Mouse (Mus musculus) stomach, embryonic 15.5 days (tissue): ENCODE measurements around the gene Lbhd1. TPM values are rescaled to one million over a fixed set of nuclear protein-coding genes. Genes with fewer than 3 reads are reported as not detected.

Experiments
- ATAC-seq: fragments of 200-750 bp; cut with Nextera tagmentation; 2 replicates; pipeline ENCODE4 v1.8.0; 2017; ENCODE audit warnings: low read depth, moderate number of reproducible peaks, moderate TSS enrichment; ENCODE audit not compliant: insufficient read depth, low FRiP score
- H3K27ac ChIP-seq: fragments of 300-500 bp; sonication (generic); 2 replicates; pipeline ENCODE4 v1.5.1; 2015; ENCODE audit warnings: mild to moderate bottlenecking, inconsistent platforms
- H3K27me3 ChIP-seq: fragments of 300-500 bp; sonication (generic); replicated peaks from 2 replicates; pipeline ENCODE4 v1.6.1; 2015; ENCODE audit warnings: inconsistent platforms
- H3K36me3 ChIP-seq: fragments of 300-500 bp; sonication (generic); 2 replicates; pipeline ENCODE4 v1.6.1; 2015; ENCODE audit warnings: inconsistent platforms
- H3K4me1 ChIP-seq: fragments of 300-500 bp; sonication (generic); 2 replicates; pipeline ENCODE4 v1.6.1; 2015; ENCODE audit warnings: inconsistent platforms
- H3K4me2 ChIP-seq: fragments of 300-500 bp; sonication (generic); 2 replicates; pipeline ENCODE4 v1.6.1; 2015; ENCODE audit warnings: mild to moderate bottlenecking, inconsistent platforms
- H3K4me3 ChIP-seq: fragments of 300-500 bp; sonication (generic); replicated peaks from 2 replicates; pipeline ENCODE4 v1.5.1; 2015; ENCODE audit warnings: inconsistent platforms
- H3K9ac ChIP-seq: fragments of 300-500 bp; sonication (generic); 2 replicates; pipeline ENCODE4 v1.6.1; 2015; ENCODE audit warnings: inconsistent platforms
- H3K9me3 ChIP-seq: fragments of 300-500 bp; sonication (generic); 2 replicates; pipeline ENCODE4 v1.6.1; 2016; ENCODE audit warnings: inconsistent platforms
- WGBS: fragments of 180-500 bp; shearing (Covaris S2); methylation state at CpG from one replicate; pipeline ENCODE4 v1.1.7; 2015; 5-methylcytosine and 5-hydroxymethylcytosine counted together
- polyA plus RNA-seq: library from polyadenylated mRNA; unstranded; fragments of >200 nt; fragmentation: Nextera tagmentation; extraction: Ambion mirVana; gene quantifications from 2 replicates; pipeline ENCODE4 v1.2.1, GENCODE M21; 2015

Gene Lbhd1
- polyA plus RNA-seq, 1 experiment from 2014 or later = 69.9 TPM

- peak overlapping the region; percentile 79; the same call in 1 of the 2 replicates for H3K4me3 ChIP-seq
Measured at GRCm38 (mm10) chr19:8921741-8922140, 38.2 kb downstream of the Lbhd1 start.

GRCm38 (mm10) chr19:8926766-8927165, 43.2 kb downstream of the Lbhd1 start:
- Histone ChIP-seq H3K4me3 (no peak overlapping the region), H3K36me3 (0 out of 2 replicates have a peak, but pooled peaks cover 6% of the 10 kb centered on the region), H3K27ac (no peak overlapping the region), H3K4me1 (peaks cover 23% of the 10 kb centered on the region), H3K4me2 (no peak overlapping the region), H3K9me3 (no peaks in the 10 kb centered on the region), H3K9ac (no peak overlapping the region), H3K27me3 (no peaks in the 10 kb centered on the region)
- 82% methylated on average over 2 of the region's 2 CpGs for WGBS
- no peak for ATAC-seq

More at GRCm38 (mm10) chr19:8921741-8922140, 38.2 kb downstream of the Lbhd1 start:
- Histone ChIP-seq H3K9ac (no peak overlapping the region), H3K27me3 (no peaks in the 10 kb centered on the region), H3K4me2 (peak overlapping the region; percentile 65), H3K9me3 (no peaks in the 10 kb centered on the region), H3K36me3 (peaks cover 9% of the 10 kb centered on the region; the same call in 1 of the 2 replicates), H3K4me1 (peaks cover 12% of the 10 kb centered on the region; the same call in 1 of the 2 replicates), H3K27ac (no peak overlapping the region)
- WGBS = 75% methylated on average over 9 of the region's 9 CpGs
- ATAC-seq = no peak

GRCm38 (mm10) chr19:8927891-8928525, 44.5 kb downstream of the Lbhd1 start:
- Histone ChIP-seq H3K9me3 (no peaks in the 10 kb centered on the region), H3K9ac (no peak overlapping the region), H3K36me3 (0 out of 2 replicates have a peak, but pooled peaks cover 7% of the 10 kb centered on the region), H3K4me2 (no peak overlapping the region), H3K27me3 (no peaks in the 10 kb centered on the region), H3K4me3 (no peak overlapping the region), H3K27ac (no peak overlapping the region), H3K4me1 (peaks cover 22% of the 10 kb centered on the region)
- WGBS = 79% methylated on average over 12 of the region's 12 CpGs
- no peak for ATAC-seq

- Histone ChIP-seq H3K27me3 (no peaks in the 10 kb centered on the region), H3K36me3 (peaks cover 14% of the 10 kb centered on the region), H3K4me3 (peak overlapping the region; percentile 75), H3K9me3 (no peaks in the 10 kb centered on the region), H3K27ac (peak overlapping the region; percentile 90; the same call in 1 of the 2 replicates), H3K9ac (no peak overlapping the region), H3K4me1 (peaks cover 22% of the 10 kb centered on the region), H3K4me2 (peak overlapping the region; percentile 73)
- no peak for ATAC-seq
- WGBS = 27% methylated on average over 16 of the region's 16 CpGs
Measured at GRCm38 (mm10) chr19:8928689-8929223, 45.2 kb downstream of the Lbhd1 start.

DNA sequence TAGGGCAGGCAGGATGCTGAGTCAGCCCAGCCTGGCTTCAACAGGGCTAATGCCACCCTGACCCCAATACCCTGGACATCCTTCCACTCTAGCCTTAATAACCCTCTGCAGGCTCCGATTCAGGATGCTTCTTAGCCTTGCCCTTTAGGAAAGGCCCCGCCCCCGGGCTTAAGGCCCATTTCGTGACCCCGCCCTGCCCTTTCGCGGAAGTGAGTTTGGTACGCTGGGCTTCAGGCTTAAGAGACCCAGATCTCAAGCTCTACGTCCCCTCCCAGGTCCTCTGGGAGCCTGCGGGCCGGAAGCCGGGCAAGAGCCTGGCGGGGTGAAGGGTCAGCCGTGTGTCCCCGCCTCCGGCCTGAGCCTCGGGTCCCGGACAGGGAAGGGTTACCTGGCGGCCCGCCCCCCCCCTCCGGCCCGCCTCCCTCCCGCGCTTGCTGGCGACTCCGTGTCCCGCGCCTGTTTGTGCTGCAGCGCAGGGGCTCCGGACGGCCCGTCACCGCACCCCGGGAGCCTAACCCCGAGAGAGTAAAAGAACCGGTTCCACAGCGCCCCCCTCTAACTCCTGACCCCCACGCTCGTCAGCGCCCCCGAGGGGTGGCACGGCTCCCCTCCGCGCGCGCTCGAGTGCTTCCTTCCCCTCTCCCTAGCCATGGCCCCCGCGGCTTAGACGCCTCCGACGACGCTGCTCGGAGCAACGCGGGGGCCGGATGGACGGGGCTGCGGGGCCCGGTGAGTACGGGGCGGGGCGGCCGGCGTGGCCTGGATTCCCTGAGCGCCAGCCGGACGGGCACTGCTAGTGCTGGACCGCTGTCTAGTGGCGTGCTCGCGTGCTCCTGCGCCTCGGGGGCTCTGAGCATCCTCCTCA, 45.9 kb downstream of the Lbhd1 start, which contains the start of the genes Rom1 and Eml3:
TSS of gene Rom1 (minus strand) at position 133 of the 865 bp plus-strand sequence.
TSS of gene Eml3 (plus strand) at position 329 of the 865 bp plus-strand sequence.
- Histone ChIP-seq H3K4me1 (peaks cover 22% of the 10 kb centered on the region), H3K9me3 (no peaks in the 10 kb centered on the region), H3K4me2 (peak within 1 kb of the TSS; percentile 73), H3K9ac (peak within 1 kb of the TSS; percentile 54), H3K27ac (peak within 1 kb of the TSS; percentile 90), H3K36me3 (peaks cover 20% of the 10 kb centered on the region), H3K27me3 (no peaks in the 10 kb centered on the region), H3K4me3 (peak within 1 kb of the TSS; percentile 75)
- 0% methylated on average over 69 of the region's 74 CpGs for WGBS
- peak; percentile 76 for ATAC-seq

GRCm38 (mm10) chr19:8930117-8930516, 46.6 kb downstream of the Lbhd1 start:
- peak overlapping the region; percentile 75 for H3K4me3 ChIP-seq
- peaks cover 25% of the 10 kb centered on the region for H3K36me3 ChIP-seq
- ATAC-seq = peak; percentile 6; the same call in 1 of the 2 replicates
- H3K4me1 ChIP-seq = peaks cover 22% of the 10 kb centered on the region
- H3K27me3 ChIP-seq = no peaks in the 10 kb centered on the region
- no peaks in the 10 kb centered on the region for H3K9me3 ChIP-seq
- 6% methylated on average over 11 of the region's 11 CpGs for WGBS
- H3K9ac ChIP-seq = peak overlapping the region; percentile 54
- peak overlapping the region; percentile 90 for H3K27ac ChIP-seq
- peak overlapping the region; percentile 73 for H3K4me2 ChIP-seq

GRCm38 (mm10) chr19:8930771-8931170, 47.2 kb downstream of the Lbhd1 start:
- peaks cover 22% of the 10 kb centered on the region for H3K4me1 ChIP-seq
- WGBS = 84% methylated on average over 7 of the region's 7 CpGs
- H3K9ac ChIP-seq = peak overlapping the region; percentile 54; the same call in 1 of the 2 replicates
- no peaks in the 10 kb centered on the region for H3K27me3 ChIP-seq
- no peak overlapping the region for H3K27ac ChIP-seq
- peaks cover 22% of the 10 kb centered on the region for H3K36me3 ChIP-seq
- H3K4me2 ChIP-seq = peak overlapping the region; percentile 73
- H3K4me3 ChIP-seq = peak overlapping the region; percentile 75
- H3K9me3 ChIP-seq = no peaks in the 10 kb centered on the region
- ATAC-seq = no peak

GRCm38 (mm10) chr19:8936736-8937135, 53.2 kb downstream of the Lbhd1 start:
- no peak for ATAC-seq
- Histone ChIP-seq H3K27me3 (no peaks in the 10 kb centered on the region), H3K36me3 (peaks cover 35% of the 10 kb centered on the region), H3K9me3 (no peaks in the 10 kb centered on the region), H3K4me1 (peaks cover 8% of the 10 kb centered on the region), H3K4me3 (no peak overlapping the region), H3K27ac (no peak overlapping the region), H3K9ac (no peak overlapping the region), H3K4me2 (no peak overlapping the region)
- 89% methylated on average over 2 of the region's 2 CpGs for WGBS

DNA sequence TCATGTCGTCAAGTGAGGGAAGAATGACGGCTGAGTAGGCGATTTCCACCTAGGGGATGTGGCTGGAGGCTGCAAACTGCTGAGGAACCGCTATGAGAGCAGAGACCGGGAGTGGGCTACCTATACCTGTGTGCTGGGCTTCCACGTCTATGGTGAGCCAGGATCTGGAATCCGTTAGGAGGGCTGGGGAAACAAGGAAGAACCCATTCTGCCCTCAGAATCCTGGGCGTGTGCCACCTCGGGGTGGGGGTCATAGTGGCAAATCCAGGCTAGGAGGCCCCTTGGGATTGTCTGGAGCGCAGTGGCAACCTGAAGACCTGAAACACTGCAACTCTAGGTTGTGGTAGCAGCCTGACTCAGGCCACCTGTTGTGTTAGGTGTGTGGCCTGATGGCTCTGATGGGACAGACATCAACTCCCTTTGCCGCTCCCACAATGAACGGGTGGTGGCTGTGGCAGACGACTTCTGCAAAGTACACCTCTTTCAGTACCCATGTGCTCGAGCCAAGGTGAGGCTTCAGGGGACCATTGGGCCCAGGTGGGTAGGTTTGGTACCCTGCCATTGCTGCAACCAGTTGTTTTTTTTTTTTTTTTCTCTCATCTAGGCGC, 57.1 kb downstream of the Lbhd1 start:
- peak overlapping the region; percentile 67; the same call in 1 of the 2 replicates for H3K4me2 ChIP-seq
- no peak overlapping the region for H3K4me3 ChIP-seq
- peaks cover 21% of the 10 kb centered on the region for H3K36me3 ChIP-seq
- ATAC-seq = no peak
- H3K4me1 ChIP-seq = peaks cover 30% of the 10 kb centered on the region
- WGBS = 76% methylated on average over 15 of the region's 15 CpGs
- H3K9me3 ChIP-seq = no peaks in the 10 kb centered on the region
- H3K27ac ChIP-seq = peak overlapping the region; percentile 98; the same call in 1 of the 2 replicates
- no peaks in the 10 kb centered on the region for H3K27me3 ChIP-seq
- 0 out of 2 replicates have a peak overlapping the region, but pooled peaks have one; percentile 50 for H3K9ac ChIP-seq

- H3K36me3 ChIP-seq = peaks cover 26% of the 10 kb centered on the region
- H3K4me1 ChIP-seq = peaks cover 30% of the 10 kb centered on the region
- ATAC-seq = no peak
- H3K27ac ChIP-seq = peak overlapping the region; percentile 98
- no peaks in the 10 kb centered on the region for H3K9me3 ChIP-seq
- WGBS = 29% methylated on average over 10 of the region's 10 CpGs
- H3K9ac ChIP-seq = peak overlapping the region; percentile 50; the same call in 1 of the 2 replicates
- peak overlapping the region; percentile 67 for H3K4me2 ChIP-seq
- H3K4me3 ChIP-seq = peak overlapping the region; percentile 96
- no peaks in the 10 kb centered on the region for H3K27me3 ChIP-seq
Measured at GRCm38 (mm10) chr19:8941136-8941514, 57.6 kb downstream of the Lbhd1 start.

- no peaks in the 10 kb centered on the region for H3K27me3 ChIP-seq
- peak within 1 kb of the TSS; percentile 96 for H3K4me3 ChIP-seq
- H3K4me1 ChIP-seq = peaks cover 30% of the 10 kb centered on the region
- under 1% methylated on average over 64 of the region's 64 CpGs for WGBS
- no peaks in the 10 kb centered on the region for H3K9me3 ChIP-seq
- peaks cover 31% of the 10 kb centered on the region for H3K36me3 ChIP-seq
- H3K4me2 ChIP-seq = peak within 1 kb of the TSS; percentile 67
- H3K9ac ChIP-seq = peak within 1 kb of the TSS; percentile 99
- peak within 1 kb of the TSS; percentile 98 for H3K27ac ChIP-seq
- ATAC-seq = peak; percentile 95
Measured at GRCm38 (mm10) chr19:8941515-8942217, 58.1 kb downstream of the Lbhd1 start, which contains the start of gene Mta2. Gene Mta2, plus strand, starts transcription at chr19:8941875.
